Mouse (Mus musculus) forebrain, embryonic 13.5 days (tissue): Measurements from ENCODE around the gene E2f6. TPM values are rescaled to one million over a fixed set of nuclear protein-coding genes. Genes with fewer than 3 reads are reported as not detected.

Source experiments
- ATAC-seq: fragments of 200-750 bp; cut with Nextera tagmentation; 2 replicates; pipeline ENCODE4 v1.8.0; 2017
- H3K27ac ChIP-seq: fragments of 300-500 bp; sonication (generic); 2 replicates; pipeline ENCODE4 v1.5.1; 2015; ENCODE audit warnings: inconsistent platforms, mild to moderate bottlenecking, moderate library complexity
- H3K27me3 ChIP-seq: fragments of 300-500 bp; sonication (generic); 2 replicates; pipeline ENCODE4 v1.6.1; 2015; ENCODE audit warnings: mild to moderate bottlenecking, inconsistent platforms
- H3K36me3 ChIP-seq: fragments of 300-500 bp; sonication (generic); 2 replicates; pipeline ENCODE4 v1.6.1; 2015; ENCODE audit warnings: mild to moderate bottlenecking, inconsistent platforms; ENCODE audit not compliant: poor library complexity, severe bottlenecking
- H3K4me1 ChIP-seq: fragments of 300-500 bp; sonication (generic); 2 replicates; pipeline ENCODE4 v1.6.1; 2015; ENCODE audit warnings: inconsistent platforms
- H3K4me2 ChIP-seq: fragments of 300-500 bp; sonication (generic); 2 replicates; pipeline ENCODE4 v1.6.1; 2015; ENCODE audit warnings: inconsistent platforms, mild to moderate bottlenecking, moderate library complexity
- H3K4me3 ChIP-seq: fragments of 300-500 bp; sonication (generic); 2 replicates; pipeline ENCODE4 v1.5.1; 2015; ENCODE audit warnings: mild to moderate bottlenecking, inconsistent platforms
- H3K9ac ChIP-seq: fragments of 300-500 bp; sonication (generic); 2 replicates; pipeline ENCODE4 v1.6.1; 2015; ENCODE audit warnings: mild to moderate bottlenecking, inconsistent platforms
- H3K9me3 ChIP-seq: fragments of 300-500 bp; sonication (generic); replicated peaks from 2 replicates; pipeline ENCODE4 v1.6.1; 2016; ENCODE audit warnings: inconsistent platforms
- WGBS: fragments of 180-500 bp; shearing (Covaris S2); methylation state at CpG from one replicate; pipeline ENCODE4 v1.1.7; 2015; 5-methylcytosine and 5-hydroxymethylcytosine counted together
- polyA plus RNA-seq: library from polyadenylated mRNA; unstranded; fragments of >200 nt; fragmentation: Nextera tagmentation; extraction: Ambion mirVana; gene quantifications from 2 replicates; pipeline ENCODE4 v1.2.1, GENCODE M21; 2015

Gene E2f6
- polyA plus RNA-seq, 1 experiment from 2014 or later: 43.3 TPM

GRCm38 (mm10) chr12:16831071-16831470, 20.3 kb downstream of the E2f6 start:
- Histone ChIP-seq H3K4me2 (no peak overlapping the region), H3K27me3 (no peaks in the 10 kb centered on the region), H3K27ac (no peak overlapping the region), H3K36me3 (peaks cover 30% of the 10 kb centered on the region), H3K9ac (no peak overlapping the region), H3K9me3 (no peaks in the 10 kb centered on the region), H3K4me1 (no peaks in the 10 kb centered on the region), H3K4me3 (no peak overlapping the region)
- WGBS: 77% methylated on average over 4 of the region's 4 CpGs
- ATAC-seq: no peak

- Histone ChIP-seq H3K36me3 (no peaks in the 10 kb centered on the region), H3K4me3 (no peak overlapping the region), H3K4me1 (no peaks in the 10 kb centered on the region), H3K9me3 (0 out of 2 replicates have a peak, but pooled peaks cover 3% of the 10 kb centered on the region), H3K27ac (no peak overlapping the region), H3K4me2 (no peak overlapping the region), H3K27me3 (no peaks in the 10 kb centered on the region), H3K9ac (no peak overlapping the region)
- ATAC-seq: no peak
- 83% methylated on average over 11 of the region's 11 CpGs for WGBS
Observed at GRCm38 (mm10) chr12:16834701-16835100, 23.9 kb downstream of the E2f6 start.

GRCm38 (mm10) chr12:16836188-16836587, 25.4 kb downstream of the E2f6 start:
- no peak overlapping the region for H3K4me3 ChIP-seq
- H3K4me2 ChIP-seq: no peak overlapping the region
- H3K36me3 ChIP-seq: no peaks in the 10 kb centered on the region
- peak; percentile 78; the same call in 1 of the 2 replicates for ATAC-seq
- WGBS: 77% methylated on average over 9 of the region's 9 CpGs
- no peak overlapping the region for H3K27ac ChIP-seq
- H3K9ac ChIP-seq: no peak overlapping the region
- 0 out of 2 replicates have a peak, but pooled peaks cover 3% of the 10 kb centered on the region for H3K9me3 ChIP-seq
- H3K4me1 ChIP-seq: no peaks in the 10 kb centered on the region
- H3K27me3 ChIP-seq: no peaks in the 10 kb centered on the region

GRCm38 (mm10) chr12:16837766-16838165, 27.0 kb downstream of the E2f6 start:
- Histone ChIP-seq H3K27ac (no peak overlapping the region), H3K4me3 (no peak overlapping the region), H3K27me3 (no peaks in the 10 kb centered on the region), H3K4me2 (no peak overlapping the region), H3K9ac (no peak overlapping the region), H3K9me3 (0 out of 2 replicates have a peak, but pooled peaks cover 3% of the 10 kb centered on the region), H3K4me1 (no peaks in the 10 kb centered on the region), H3K36me3 (no peaks in the 10 kb centered on the region)
- no peak for ATAC-seq
- 93% methylated on average over 4 of the region's 4 CpGs for WGBS

GRCm38 (mm10) chr12:16840842-16841782, 30.3 kb downstream of the E2f6 start:
- no peaks in the 10 kb centered on the region for H3K36me3 ChIP-seq
- H3K9me3 ChIP-seq: 0 out of 2 replicates have a peak, but pooled peaks cover 7% of the 10 kb centered on the region
- no peak for ATAC-seq
- no peaks in the 10 kb centered on the region for H3K27me3 ChIP-seq
- no peaks in the 10 kb centered on the region for H3K4me1 ChIP-seq
- whole genome bisulfite sequencing: 88% methylated on average over 8 of the region's 8 CpGs
- no peak overlapping the region for H3K4me2 ChIP-seq
- no peak overlapping the region for H3K27ac ChIP-seq
- no peak overlapping the region for H3K4me3 ChIP-seq
- H3K9ac ChIP-seq: no peak overlapping the region

GRCm38 (mm10) chr12:16844623-16845592, 34.1 kb downstream of the E2f6 start:
- Histone ChIP-seq H3K4me3 (no peak overlapping the region), H3K27ac (no peak overlapping the region), H3K4me2 (no peak overlapping the region), H3K36me3 (no peaks in the 10 kb centered on the region), H3K4me1 (no peaks in the 10 kb centered on the region), H3K9me3 (0 out of 2 replicates have a peak, but pooled peaks cover 4% of the 10 kb centered on the region), H3K27me3 (no peaks in the 10 kb centered on the region), H3K9ac (no peak overlapping the region)
- ATAC-seq: no peak
- 49% methylated on average over 14 of the region's 14 CpGs for WGBS

- Histone ChIP-seq H3K9me3 (0 out of 2 replicates have a peak, but pooled peaks cover 4% of the 10 kb centered on the region), H3K4me2 (no peak overlapping the region), H3K27ac (no peak overlapping the region), H3K9ac (no peak overlapping the region), H3K4me1 (no peaks in the 10 kb centered on the region), H3K4me3 (no peak overlapping the region), H3K27me3 (no peaks in the 10 kb centered on the region), H3K36me3 (no peaks in the 10 kb centered on the region)
- no peak for ATAC-seq
- 89% methylated on average over 4 of the region's 4 CpGs for WGBS
Observed at GRCm38 (mm10) chr12:16847204-16847792, 36.5 kb downstream of the E2f6 start.

GRCm38 (mm10) chr12:16848501-16848900, 37.7 kb downstream of the E2f6 start:
- Histone ChIP-seq H3K9me3 (0 out of 2 replicates have a peak, but pooled peaks cover 4% of the 10 kb centered on the region), H3K4me3 (no peak overlapping the region), H3K4me2 (no peak overlapping the region), H3K27me3 (no peaks in the 10 kb centered on the region), H3K9ac (no peak overlapping the region), H3K4me1 (no peaks in the 10 kb centered on the region), H3K36me3 (no peaks in the 10 kb centered on the region), H3K27ac (no peak overlapping the region)
- no peak for ATAC-seq
- 83% methylated on average over 2 of the region's 2 CpGs for WGBS

- Histone ChIP-seq H3K27ac (no peak overlapping the region), H3K4me3 (no peak overlapping the region), H3K27me3 (no peaks in the 10 kb centered on the region), H3K4me2 (no peak overlapping the region), H3K36me3 (no peaks in the 10 kb centered on the region), H3K9me3 (0 out of 2 replicates have a peak, but pooled peaks cover 4% of the 10 kb centered on the region), H3K9ac (no peak overlapping the region), H3K4me1 (no peaks in the 10 kb centered on the region)
- ATAC-seq: no peak
- 83% methylated on average over 2 of the region's 2 CpGs for WGBS
Observed at GRCm38 (mm10) chr12:16849821-16850220, 39.1 kb downstream of the E2f6 start.

- no peak overlapping the region for H3K9ac ChIP-seq
- 53% methylated on average over 16 of the region's 16 CpGs for WGBS
- H3K4me2 ChIP-seq: no peak overlapping the region
- no peak overlapping the region for H3K4me3 ChIP-seq
- H3K27ac ChIP-seq: no peak overlapping the region
- 0 out of 2 replicates have a peak, but pooled peaks cover 4% of the 10 kb centered on the region for H3K9me3 ChIP-seq
- H3K36me3 ChIP-seq: no peaks in the 10 kb centered on the region
- ATAC-seq: 0 out of 2 replicates have a peak, but pooled peaks have one; percentile 30
- no peaks in the 10 kb centered on the region for H3K27me3 ChIP-seq
- peaks cover 7% of the 10 kb centered on the region for H3K4me1 ChIP-seq
Observed at GRCm38 (mm10) chr12:16850431-16851375, 39.9 kb downstream of the E2f6 start.
